Mouse (Mus musculus): ENCODE measurements around the gene Wnt6. TPM values are rescaled to one million over a fixed set of nuclear protein-coding genes. Genes with fewer than 3 reads are reported as not detected.

Gene Wnt6
- 1 to 10 TPM; 2.1 to 4.7 TPM for total RNA-seq (2021)
- long read RNA-seq, experiment 1, partial matches to known transcripts: 0 of 3 reads
- long read RNA-seq, experiment 1, other reads (novel, unspliced or antisense): 0 of 3 reads
- long read RNA-seq, experiment 2, partial matches to known transcripts: 0 of 2 reads
- long read RNA-seq, experiment 2, other reads (novel, unspliced or antisense): 0 of 2 reads

DNA sequence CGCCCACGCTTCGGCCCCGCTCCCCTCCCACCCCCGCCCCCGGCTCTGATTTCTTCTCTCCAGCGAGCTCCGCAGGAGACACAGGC is at the start of gene Wnt6:
Gene Wnt6, plus strand, starts transcription at position 48 of the 86 bp plus-strand sequence.
- Histone ChIP-seq H3K27ac (no peak within 1 kb of the TSS), H3K4me3 (peak within 1 kb of the TSS; percentile 38)
- intact Hi-C loops (cut with DNase I): no loop called here
- no peak for DNase-seq (ENCODE audit: extremely low spot score in 1 of 2, low spot score in 2 of 2)
- no peak for TF ChIP-seq CTCF (IDR thresholded peaks at IDR 0.05)

DNA sequence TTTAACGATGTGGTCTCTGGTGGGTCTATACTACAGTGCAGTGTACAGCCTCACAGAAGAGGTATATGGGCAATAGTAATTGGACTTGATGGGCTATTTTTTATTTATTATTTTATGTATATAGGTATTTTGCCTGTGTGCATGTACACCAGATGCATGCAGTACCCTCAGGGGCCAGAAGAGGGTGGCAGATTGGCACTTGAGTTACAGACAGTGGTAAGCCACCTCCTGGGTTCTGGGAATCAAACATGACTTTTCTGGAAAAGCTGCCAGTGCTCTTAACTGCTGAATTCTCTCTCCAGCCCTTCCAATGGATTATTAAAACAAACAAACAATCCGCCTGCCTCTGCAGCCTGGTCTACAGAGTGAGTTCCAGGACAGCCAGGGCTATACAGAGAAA is 47.9 kb upstream of the Wnt6 start:
- Histone ChIP-seq H3K27ac (no peak overlapping the region), H3K4me3 (no peak overlapping the region)
- TF ChIP-seq CTCF (IDR thresholded peaks at IDR 0.05): peak; percentile 27
- DNase-seq (ENCODE audit: extremely low spot score in 1 of 2, low spot score in 2 of 2): no peak
- intact Hi-C loops (cut with DNase I): no loop called here

DNA sequence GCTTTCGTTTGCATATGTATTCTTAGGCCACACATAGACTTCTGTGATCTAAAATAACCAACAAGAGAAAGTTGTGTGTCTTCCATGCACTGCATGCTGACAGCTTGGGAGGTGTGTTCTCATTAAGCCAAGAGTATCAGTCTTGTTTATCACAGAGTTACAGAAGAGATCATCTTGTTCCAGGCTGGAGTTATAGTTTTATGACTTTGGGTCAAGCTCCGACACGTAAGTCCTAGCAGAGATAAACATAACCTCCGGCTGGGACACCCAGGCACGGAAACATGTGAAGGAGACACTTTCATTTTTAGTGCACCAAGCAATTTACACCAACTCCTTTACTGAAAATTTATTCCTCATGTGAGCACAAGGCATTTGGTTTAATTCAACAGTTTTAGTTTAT is 45.6 kb upstream of the Wnt6 start:
- intact Hi-C loops (cut with DNase I): no loop called here
- no peak for DNase-seq (ENCODE audit: extremely low spot score in 1 of 2, low spot score in 2 of 2)
- Histone ChIP-seq H3K4me3 (no peak overlapping the region), H3K27ac (no peak overlapping the region)
- no peak for TF ChIP-seq CTCF (IDR thresholded peaks at IDR 0.05)

DNA sequence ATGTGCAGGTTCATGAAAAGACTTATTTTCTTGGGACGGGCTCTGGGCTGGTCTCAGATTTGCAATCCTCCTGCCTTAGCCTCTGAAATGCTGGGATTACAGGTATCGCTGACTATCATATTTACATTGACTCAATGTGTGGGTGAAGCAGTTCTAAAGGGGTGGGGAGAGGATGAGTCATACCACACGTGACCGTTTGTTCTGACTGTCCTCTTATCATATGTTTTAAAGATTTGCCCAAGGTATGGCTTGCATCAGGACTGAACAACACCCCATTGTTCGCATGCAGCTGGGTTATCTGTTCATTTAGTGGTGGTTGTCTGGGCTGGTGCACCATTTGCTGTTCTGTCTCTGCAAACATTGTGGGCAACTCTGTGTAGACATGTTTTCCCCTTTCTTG is 45.0 kb upstream of the Wnt6 start:
- DNase-seq (ENCODE audit: extremely low spot score in 1 of 2, low spot score in 2 of 2): no peak
- intact Hi-C loops (cut with DNase I): no loop called here
- H3K27ac ChIP-seq: no peak overlapping the region
- H3K4me3 ChIP-seq: no peak overlapping the region
- TF ChIP-seq CTCF (IDR thresholded peaks at IDR 0.05): no peak

DNA sequence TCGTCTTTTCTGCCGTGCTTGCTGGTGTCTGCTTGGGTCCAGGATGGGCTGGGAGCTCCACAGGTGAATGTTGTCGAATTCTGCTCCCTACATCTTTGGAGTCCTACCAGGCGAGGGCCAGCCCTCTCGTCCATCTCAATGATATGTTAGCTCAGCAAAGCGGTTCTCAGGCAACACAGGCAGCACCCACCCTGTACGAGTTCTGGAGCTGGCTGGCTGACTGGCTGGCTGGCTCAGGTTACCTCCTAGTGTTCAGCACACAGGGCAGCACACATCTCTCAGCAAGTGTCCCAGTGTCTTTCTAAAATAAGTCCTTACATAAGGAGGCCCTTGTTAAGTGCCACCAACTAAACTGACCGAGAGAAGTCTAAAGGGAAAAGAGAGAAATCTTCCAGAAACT is 43.2 kb upstream of the Wnt6 start:
- H3K27ac ChIP-seq: no peak overlapping the region
- intact Hi-C loops (cut with DNase I): no loop called here
- H3K4me3 ChIP-seq: no peak overlapping the region
- no peak for DNase-seq (ENCODE audit: extremely low spot score in 1 of 2, low spot score in 2 of 2)
- TF ChIP-seq CTCF (IDR thresholded peaks at IDR 0.05): no peak

DNA sequence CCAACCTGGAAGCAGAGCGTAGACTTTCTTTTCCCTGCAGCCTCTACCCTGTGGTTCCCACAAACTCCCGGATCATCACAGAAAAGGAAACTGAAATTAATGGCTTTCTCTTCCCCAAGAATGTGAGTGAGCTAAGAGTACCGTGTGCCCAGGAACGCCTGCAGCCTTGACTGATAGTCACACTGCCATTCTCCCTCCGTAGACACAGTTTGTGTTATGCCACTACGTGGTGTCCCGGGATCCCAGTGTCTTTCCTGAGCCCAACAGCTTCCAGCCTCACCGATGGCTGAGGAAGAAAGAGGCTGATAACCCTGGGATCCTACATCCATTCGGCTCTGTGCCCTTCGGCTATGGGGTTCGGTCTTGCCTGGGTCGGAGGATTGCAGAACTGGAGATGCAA is 34.7 kb upstream of the Wnt6 start:
- H3K27ac ChIP-seq: no peak overlapping the region
- DNase-seq (ENCODE audit: extremely low spot score in 1 of 2, low spot score in 2 of 2): no peak
- intact Hi-C loops (cut with DNase I): no loop called here
- no peak overlapping the region for H3K4me3 ChIP-seq
- no peak for TF ChIP-seq CTCF (IDR thresholded peaks at IDR 0.05)

DNA sequence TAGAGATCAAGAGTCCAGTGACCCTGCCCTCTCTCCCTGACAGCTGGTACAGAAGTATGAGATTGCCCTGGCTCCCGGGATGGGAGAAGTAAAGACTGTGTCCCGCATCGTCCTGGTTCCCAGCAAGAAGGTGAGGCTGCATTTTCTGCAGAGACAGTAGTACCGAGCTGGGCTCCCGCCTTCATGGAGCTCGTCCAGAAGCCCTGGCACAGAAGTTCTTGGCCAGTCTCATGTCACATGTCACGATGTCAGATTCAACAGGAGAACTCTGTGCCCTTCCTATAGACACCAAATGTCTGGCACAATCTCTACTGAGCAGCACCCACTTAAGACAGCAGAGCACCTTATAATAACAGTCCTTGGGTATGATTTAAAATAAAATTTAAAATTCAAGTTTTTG is 34.2 kb upstream of the Wnt6 start:
- TF ChIP-seq CTCF (IDR thresholded peaks at IDR 0.05): no peak
- H3K4me3 ChIP-seq: no peak overlapping the region
- H3K27ac ChIP-seq: no peak overlapping the region
- intact Hi-C loops (cut with DNase I): no loop called here
- no peak for DNase-seq (ENCODE audit: extremely low spot score in 1 of 2, low spot score in 2 of 2)

DNA sequence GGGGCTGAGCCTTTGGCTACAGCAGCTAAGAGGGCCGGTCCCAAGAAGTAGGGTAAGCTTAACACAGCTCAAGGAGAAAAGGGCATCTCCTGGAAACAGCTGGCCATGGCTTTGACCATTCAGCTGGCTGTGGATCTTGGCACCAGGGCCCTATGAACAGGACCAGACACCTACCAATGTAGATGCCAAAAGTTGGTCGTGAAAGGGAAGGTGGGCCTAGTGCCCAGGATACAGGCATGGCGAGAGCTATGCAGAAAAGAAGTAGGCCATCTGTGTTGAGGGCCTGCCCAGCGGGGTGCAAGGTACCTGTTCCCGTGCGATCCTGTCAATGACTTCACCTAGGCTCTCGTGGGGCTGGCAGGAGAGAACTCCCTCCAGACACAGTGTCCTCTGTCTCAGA is 30.8 kb upstream of the Wnt6 start:
- no peak for DNase-seq (ENCODE audit: extremely low spot score in 1 of 2, low spot score in 2 of 2)
- Histone ChIP-seq H3K27ac (no peak overlapping the region), H3K4me3 (no peak overlapping the region)
- intact Hi-C loops (cut with DNase I): no loop called here
- no peak for TF ChIP-seq CTCF (IDR thresholded peaks at IDR 0.05)

DNA sequence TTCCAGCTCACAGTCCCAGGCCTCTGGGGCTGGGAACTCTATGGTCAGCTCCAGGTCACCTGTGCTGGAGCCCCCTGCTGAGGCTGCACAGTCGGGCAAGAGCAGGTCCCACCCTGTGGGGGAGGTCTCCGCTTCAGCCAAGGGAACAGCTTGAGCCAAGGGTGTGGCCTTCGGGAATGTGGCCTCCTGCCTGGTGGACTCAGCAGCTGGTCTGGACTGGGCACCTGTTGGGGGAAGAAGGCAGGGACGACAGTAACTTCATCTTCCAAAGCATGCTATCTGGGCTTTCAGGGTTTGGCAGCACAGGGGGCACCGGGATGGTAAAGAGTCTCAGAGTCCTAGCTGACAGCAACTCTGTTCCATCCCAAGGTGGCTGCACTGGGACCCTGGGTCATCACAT is 24.4 kb upstream of the Wnt6 start:
- no peak overlapping the region for H3K27ac ChIP-seq
- TF ChIP-seq CTCF (IDR thresholded peaks at IDR 0.05): no peak
- no peak overlapping the region for H3K4me3 ChIP-seq
- intact Hi-C loops (cut with DNase I): no loop called here
- DNase-seq (ENCODE audit: extremely low spot score in 1 of 2, low spot score in 2 of 2): no peak

DNA sequence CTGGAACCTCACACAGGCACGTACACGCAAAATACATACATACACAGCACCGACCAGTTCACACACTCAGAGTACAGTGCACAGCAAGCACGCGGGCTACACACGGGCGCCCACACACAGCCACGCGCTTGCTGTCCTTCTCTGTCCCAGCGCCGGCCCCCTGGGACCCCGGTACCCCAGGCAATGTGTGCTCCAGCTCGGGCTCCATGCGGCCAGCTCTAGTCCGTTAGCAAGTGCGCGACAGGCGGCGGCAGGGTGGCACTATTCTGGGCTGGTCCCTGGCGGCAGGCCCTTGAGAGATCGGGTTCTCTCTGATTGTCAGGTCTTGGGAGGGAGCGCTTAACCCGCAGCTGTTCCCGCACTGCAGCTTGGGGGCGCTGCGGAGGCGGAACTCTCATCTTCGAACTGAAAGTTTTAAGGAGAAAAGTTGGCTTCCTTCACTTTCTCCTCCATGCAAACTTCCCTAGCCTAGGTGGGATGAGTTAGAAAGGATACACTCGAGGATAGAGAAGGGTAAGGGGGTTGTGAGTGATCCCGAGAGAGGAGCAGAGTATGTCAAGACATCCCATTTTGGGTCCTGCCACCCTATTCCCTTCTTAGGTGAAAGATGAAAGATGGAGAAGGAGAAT is 22.9 kb upstream of the Wnt6 start, which contains the start of gene Prkag3:
Gene Prkag3, minus strand, starts transcription at position 579 of the 629 bp plus-strand sequence.
- peak; percentile 58 for TF ChIP-seq CTCF (IDR thresholded peaks at IDR 0.05)
- Histone ChIP-seq H3K4me3 (peak within 1 kb of the TSS; percentile 13; the same call in 1 of the 2 replicates), H3K27ac (no peak within 1 kb of the TSS)
- intact Hi-C loops (cut with DNase I): no loop called here
- DNase-seq (ENCODE audit: extremely low spot score in 1 of 2, low spot score in 2 of 2): peak in 1 of 2 experiments; percentile 26

DNA sequence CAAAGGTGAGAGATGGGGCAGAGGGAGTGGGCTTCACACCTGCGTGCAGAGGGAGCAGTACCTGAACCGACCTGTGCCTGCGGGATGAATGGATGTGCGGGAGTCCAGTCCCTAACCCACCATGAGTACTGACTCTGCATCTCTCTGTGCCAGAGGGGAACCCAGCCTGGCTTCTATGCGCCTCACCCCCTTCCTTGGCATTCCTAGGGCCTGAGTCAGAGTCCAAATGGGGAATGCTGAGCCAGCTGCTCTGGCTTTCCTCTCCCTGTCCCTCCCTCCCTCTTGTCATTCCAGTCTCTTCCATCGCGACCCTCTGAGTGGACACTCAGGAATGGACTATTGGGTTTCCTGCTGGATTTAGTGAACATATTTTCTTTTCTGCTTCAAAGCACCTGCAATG is 22.4 kb upstream of the Wnt6 start:
- intact Hi-C loops (cut with DNase I): no loop called here
- Histone ChIP-seq H3K27ac (no peak overlapping the region), H3K4me3 (no peak overlapping the region)
- no peak for TF ChIP-seq CTCF (IDR thresholded peaks at IDR 0.05)
- DNase-seq (ENCODE audit: extremely low spot score in 1 of 2, low spot score in 2 of 2): no peak

DNA sequence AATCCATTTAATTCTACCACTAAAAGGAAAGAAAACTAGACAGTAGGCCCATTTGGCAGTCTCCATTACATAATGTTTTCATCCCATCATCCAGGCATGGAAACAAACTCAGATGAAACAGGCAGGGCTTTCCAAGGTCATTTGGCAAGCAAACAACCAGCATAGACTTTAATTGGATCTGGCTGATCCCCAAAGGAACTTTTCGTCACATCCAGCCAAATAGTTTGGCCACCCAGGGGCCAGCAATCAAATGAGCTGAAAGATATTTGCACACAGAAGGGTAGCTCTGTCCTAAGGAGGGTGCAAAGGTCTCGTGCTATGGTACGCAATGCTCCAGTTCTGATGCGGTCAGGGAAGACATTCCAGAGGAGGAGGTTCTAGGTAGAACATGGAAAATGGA is 21.0 kb upstream of the Wnt6 start:
- no peak for DNase-seq (ENCODE audit: extremely low spot score in 1 of 2, low spot score in 2 of 2)

DNA sequence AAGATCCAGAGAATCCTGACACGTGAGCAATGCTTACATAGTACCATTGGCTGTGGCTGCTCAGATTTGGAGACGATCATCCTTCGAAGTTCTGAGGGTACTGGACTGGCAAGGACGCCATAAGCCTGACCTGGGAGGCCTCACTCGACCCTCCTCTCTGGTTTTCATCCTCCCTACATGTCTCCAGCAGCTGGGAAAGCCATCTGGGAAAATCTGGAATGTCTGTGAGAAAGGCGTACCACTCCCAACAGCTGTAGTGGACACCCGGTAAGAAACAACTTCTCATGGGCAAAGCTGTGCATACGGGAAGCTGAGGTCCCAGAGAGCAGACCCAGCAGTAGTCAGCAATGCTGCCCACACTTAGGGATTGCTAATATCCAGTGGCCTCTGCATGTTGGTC is 19.5 kb upstream of the Wnt6 start:
- Histone ChIP-seq H3K27ac (no peak overlapping the region), H3K4me3 (no peak overlapping the region)
- TF ChIP-seq CTCF (IDR thresholded peaks at IDR 0.05): no peak
- DNase-seq (ENCODE audit: extremely low spot score in 1 of 2, low spot score in 2 of 2): no peak
- intact Hi-C loops (cut with DNase I): no loop called here

More for the DNA sequence above, 21.0 kb upstream of the Wnt6 start:
- no peak for TF ChIP-seq CTCF (IDR thresholded peaks at IDR 0.05)
- H3K27ac ChIP-seq: no peak overlapping the region
- intact Hi-C loops (cut with DNase I): no loop called here
- H3K4me3 ChIP-seq: no peak overlapping the region

Data from left cerebral cortex, adult 2 months (tissue).